Mouse (Mus musculus) embryo, embryonic 11 days (tissue): ENCODE measurements around the gene 4430402I18Rik.

ENCODE experiments used
- DNase-seq: peaks from one replicate; pipeline ENCODE4 v3.0.0-alpha.2; 2015

Gene 4430402I18Rik

GRCm38 (mm10) chr19:28896639-28897038 is 71.0 kb downstream of the 4430402I18Rik start:
- DNase-seq = no peak

GRCm38 (mm10) chr19:28891864-28892263 is 75.7 kb downstream of the 4430402I18Rik start:
- DNase-seq = peak; percentile 29

GRCm38 (mm10) chr19:28891238-28891637 is 76.4 kb downstream of the 4430402I18Rik start:
- no peak for DNase-seq

GRCm38 (mm10) chr19:28889251-28889650 is 78.3 kb downstream of the 4430402I18Rik start:
- DNase-seq = no peak

GRCm38 (mm10) chr19:28888496-28888895 is 79.1 kb downstream of the 4430402I18Rik start:
- no peak for DNase-seq

GRCm38 (mm10) chr19:28883126-28883525 is 84.5 kb downstream of the 4430402I18Rik start:
- peak; percentile 62 for DNase-seq

GRCm38 (mm10) chr19:28879476-28879875 is 88.1 kb downstream of the 4430402I18Rik start:
- DNase-seq = no peak

GRCm38 (mm10) chr19:28870351-28870750 is 97.2 kb downstream of the 4430402I18Rik start:
- no peak for DNase-seq

GRCm38 (mm10) chr19:28869251-28869855 is 98.2 kb downstream of the 4430402I18Rik start:
- DNase-seq = no peak

GRCm38 (mm10) chr19:28865501-28865900 is 102.1 kb downstream of the 4430402I18Rik start:
- no peak for DNase-seq

GRCm38 (mm10) chr19:28864981-28865380 is 102.6 kb downstream of the 4430402I18Rik start:
- peak; percentile 3 for DNase-seq

- DNase-seq = no peak
Observed at GRCm38 (mm10) chr19:28863626-28864025, 104.0 kb downstream of the 4430402I18Rik start.

GRCm38 (mm10) chr19:28860246-28860645 is 107.4 kb downstream of the 4430402I18Rik start:
- DNase-seq = no peak

GRCm38 (mm10) chr19:28854831-28855230 is 112.8 kb downstream of the 4430402I18Rik start:
- no peak for DNase-seq

GRCm38 (mm10) chr19:28852001-28852400 is 115.6 kb downstream of the 4430402I18Rik start:
- no peak for DNase-seq

- DNase-seq = no peak
Observed at GRCm38 (mm10) chr19:28850510-28850909, 117.1 kb downstream of the 4430402I18Rik start.

GRCm38 (mm10) chr19:28844946-28845710 is 122.5 kb downstream of the 4430402I18Rik start:
- peak; percentile 9 for DNase-seq
